Mouse (Mus musculus): Measurements from ENCODE around the gene H2-DMb2. TPM values are rescaled to one million over a fixed set of nuclear protein-coding genes. Genes with fewer than 3 reads are reported as not detected.

H2-DMb2 gene
- polyA plus RNA-seq, 2 experiments, result 0.13 to 0.58 TPM

GRCm38 (mm10) chr17:34099531-34099930 lies 43.6 kb upstream of the H2-DMb2 start:
- ATAC-seq (ENCODE audit: insufficient read depth), result no peak
- no peaks in the 10 kb centered on the region for H3K27me3 ChIP-seq (ENCODE audit: control insufficient read depth, insufficient read depth, low read length)
- DNase-seq (ENCODE audit: low read depth in 3 of 3, low spot score in 3 of 3), result no peak
- TF ChIP-seq EP300 (IDR thresholded peaks at IDR 0.05; ENCODE audit: low read depth) (no peak), CTCF (IDR thresholded peaks at IDR 0.05; ENCODE audit: low read depth) (no peak)
- WGBS (ENCODE audit: insufficient replicate concordance), result 59% methylated on average over 5 of the region's 5 CpGs
- no peak overlapping the region for H3K27ac ChIP-seq
- no peaks in the 10 kb centered on the region for H3K36me3 ChIP-seq (replicated peaks; ENCODE audit: control insufficient read depth, insufficient read depth, low read depth)
- no peak overlapping the region for H3K4me3 ChIP-seq (ENCODE audit: insufficient read depth in 1 of 2, low read depth in 2 of 2, low read length in 2 of 2)
- H3K9ac ChIP-seq (replicated peaks), result no peak overlapping the region
- no peaks in the 10 kb centered on the region for H3K9me3 ChIP-seq (ENCODE audit: control insufficient read depth, low read length)
- no peaks in the 10 kb centered on the region for H3K4me1 ChIP-seq (replicated peaks; ENCODE audit: control insufficient read depth in 2 of 2, insufficient read depth in 2 of 2, low read length in 1 of 2)
- no peak overlapping the region for H3K4me2 ChIP-seq (ENCODE audit: low read depth)

- Histone ChIP-seq H3K4me3 (ENCODE audit: insufficient read depth in 1 of 2, low read depth in 2 of 2, low read length in 2 of 2) (no peak overlapping the region), H3K9me3 (ENCODE audit: control insufficient read depth, low read length) (no peaks in the 10 kb centered on the region), H3K27ac (no peak overlapping the region), H3K27me3 (ENCODE audit: control insufficient read depth, insufficient read depth, low read length) (no peaks in the 10 kb centered on the region), H3K4me1 (replicated peaks; ENCODE audit: control insufficient read depth in 2 of 2, insufficient read depth in 2 of 2, low read length in 1 of 2) (no peaks in the 10 kb centered on the region), H3K36me3 (replicated peaks; ENCODE audit: control insufficient read depth, insufficient read depth, low read depth) (no peaks in the 10 kb centered on the region), H3K9ac (replicated peaks) (no peak overlapping the region), H3K4me2 (ENCODE audit: low read depth) (peak overlapping the region; percentile 50)
- no peak for DNase-seq (ENCODE audit: low read depth in 3 of 3, low spot score in 3 of 3)
- WGBS (ENCODE audit: insufficient replicate concordance), result 22% methylated on average over 5 of the region's 5 CpGs
- TF ChIP-seq CTCF (IDR thresholded peaks at IDR 0.05; ENCODE audit: low read depth) (no peak), EP300 (IDR thresholded peaks at IDR 0.05; ENCODE audit: low read depth) (no peak)
- no peak for ATAC-seq (ENCODE audit: insufficient read depth)
Measured at GRCm38 (mm10) chr17:34101185-34101584, 41.9 kb upstream of the H2-DMb2 start.

GRCm38 (mm10) chr17:34101604-34102032 lies 41.5 kb upstream of the H2-DMb2 start:
- 2% methylated on average over 12 of the region's 12 CpGs for WGBS (ENCODE audit: insufficient replicate concordance)
- H3K9me3 ChIP-seq (ENCODE audit: control insufficient read depth, low read length), result no peaks in the 10 kb centered on the region
- no peak overlapping the region for H3K9ac ChIP-seq (replicated peaks)
- DNase-seq (ENCODE audit: low read depth in 3 of 3, low spot score in 3 of 3) (peak; percentile 76 to 79 (median 76)), ATAC-seq (ENCODE audit: insufficient read depth) (peak; percentile 67; the same call in 1 of the 2 replicates)
- peak overlapping the region; percentile 17 to 38; a peak in 2 of 4 replicates for H3K4me3 ChIP-seq (ENCODE audit: insufficient read depth in 1 of 2, low read depth in 2 of 2, low read length in 2 of 2)
- no peak overlapping the region for H3K27ac ChIP-seq
- no peaks in the 10 kb centered on the region for H3K36me3 ChIP-seq (replicated peaks; ENCODE audit: control insufficient read depth, insufficient read depth, low read depth)
- peak overlapping the region; percentile 50 for H3K4me2 ChIP-seq (ENCODE audit: low read depth)
- H3K27me3 ChIP-seq (ENCODE audit: control insufficient read depth, insufficient read depth, low read length), result no peaks in the 10 kb centered on the region
- no peaks in the 10 kb centered on the region for H3K4me1 ChIP-seq (replicated peaks; ENCODE audit: control insufficient read depth in 2 of 2, insufficient read depth in 2 of 2, low read length in 1 of 2)
- no peak for TF ChIP-seq EP300 (IDR thresholded peaks at IDR 0.05; ENCODE audit: low read depth)
- peak; percentile 93 for TF ChIP-seq CTCF (IDR thresholded peaks at IDR 0.05; ENCODE audit: low read depth)

GRCm38 (mm10) chr17:34102831-34103230 lies 40.3 kb upstream of the H2-DMb2 start:
- H3K36me3 ChIP-seq (replicated peaks; ENCODE audit: control insufficient read depth, insufficient read depth, low read depth), result no peaks in the 10 kb centered on the region
- H3K4me1 ChIP-seq (replicated peaks; ENCODE audit: control insufficient read depth in 2 of 2, insufficient read depth in 2 of 2, low read length in 1 of 2), result no peaks in the 10 kb centered on the region
- no peak overlapping the region for H3K27ac ChIP-seq
- ATAC-seq (ENCODE audit: insufficient read depth), result no peak
- no peaks in the 10 kb centered on the region for H3K27me3 ChIP-seq (ENCODE audit: control insufficient read depth, insufficient read depth, low read length)
- no peak for DNase-seq (ENCODE audit: low read depth in 3 of 3, low spot score in 3 of 3)
- no peak for TF ChIP-seq EP300 (IDR thresholded peaks at IDR 0.05; ENCODE audit: low read depth)
- H3K9me3 ChIP-seq (ENCODE audit: control insufficient read depth, low read length), result no peaks in the 10 kb centered on the region
- H3K9ac ChIP-seq (replicated peaks), result no peak overlapping the region
- 58% methylated on average over 6 of the region's 6 CpGs for WGBS (ENCODE audit: insufficient replicate concordance)
- no peak overlapping the region for H3K4me3 ChIP-seq (ENCODE audit: insufficient read depth in 1 of 2, low read depth in 2 of 2, low read length in 2 of 2)
- no peak overlapping the region for H3K4me2 ChIP-seq (ENCODE audit: low read depth)

- no peak overlapping the region for H3K4me2 ChIP-seq (ENCODE audit: low read depth)
- no peaks in the 10 kb centered on the region; the same call in none of the 2 replicates for H3K36me3 ChIP-seq (replicated peaks; ENCODE audit: control insufficient read depth, insufficient read depth, low read depth)
- H3K27me3 ChIP-seq (ENCODE audit: control insufficient read depth, insufficient read depth, low read length), result no peaks in the 10 kb centered on the region
- H3K9me3 ChIP-seq (ENCODE audit: control insufficient read depth, low read length), result no peaks in the 10 kb centered on the region
- H3K27ac ChIP-seq, result no peak overlapping the region
- no peak overlapping the region for H3K4me3 ChIP-seq (ENCODE audit: insufficient read depth in 1 of 2, low read depth in 2 of 2, low read length in 2 of 2)
- WGBS (ENCODE audit: insufficient replicate concordance), result 74% methylated on average over 9 of the region's 9 CpGs
- DNase-seq (ENCODE audit: low read depth in 3 of 3, low spot score in 3 of 3), result no peak
- no peak for ATAC-seq (ENCODE audit: insufficient read depth)
- H3K4me1 ChIP-seq (replicated peaks; ENCODE audit: control insufficient read depth in 2 of 2, insufficient read depth in 2 of 2, low read length in 1 of 2), result no peaks in the 10 kb centered on the region
- TF ChIP-seq EP300 (IDR thresholded peaks at IDR 0.05; ENCODE audit: low read depth) (no peak), CTCF (IDR thresholded peaks at IDR 0.05; ENCODE audit: low read depth) (no peak)
- H3K9ac ChIP-seq (replicated peaks), result no peak overlapping the region
Measured at GRCm38 (mm10) chr17:34104804-34105203, 38.3 kb upstream of the H2-DMb2 start.
